Mouse (Mus musculus): Measurements from ENCODE around the gene Hectd3. TPM values are rescaled to one million over a fixed set of nuclear protein-coding genes. Genes with fewer than 3 reads are reported as not detected.

Hectd3 gene
- polyA plus RNA-seq, 1 experiment from 2014 or later = 10.8 TPM

DNA sequence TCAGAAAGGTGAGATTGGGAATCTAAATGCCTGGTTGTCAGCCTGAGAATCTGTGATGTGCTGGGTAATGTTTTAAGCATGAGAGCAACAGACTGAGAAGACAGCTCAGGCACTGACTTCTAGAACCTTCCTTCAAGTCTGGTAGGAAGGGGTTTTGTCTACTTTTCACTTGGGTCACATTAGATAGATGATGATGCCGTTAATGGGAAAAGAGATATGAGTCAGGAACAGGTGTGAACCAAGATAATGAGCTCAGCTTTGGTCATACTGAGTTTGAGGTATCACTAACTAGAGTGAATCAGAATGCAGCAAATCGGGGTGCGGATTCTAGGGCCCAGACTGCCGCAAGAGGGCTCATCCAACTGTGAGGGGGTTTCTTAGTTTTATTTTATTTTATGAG lies 28.4 kb downstream of the Hectd3 start:
- no peak for DNase-seq (ENCODE audit: low spot score)

DNA sequence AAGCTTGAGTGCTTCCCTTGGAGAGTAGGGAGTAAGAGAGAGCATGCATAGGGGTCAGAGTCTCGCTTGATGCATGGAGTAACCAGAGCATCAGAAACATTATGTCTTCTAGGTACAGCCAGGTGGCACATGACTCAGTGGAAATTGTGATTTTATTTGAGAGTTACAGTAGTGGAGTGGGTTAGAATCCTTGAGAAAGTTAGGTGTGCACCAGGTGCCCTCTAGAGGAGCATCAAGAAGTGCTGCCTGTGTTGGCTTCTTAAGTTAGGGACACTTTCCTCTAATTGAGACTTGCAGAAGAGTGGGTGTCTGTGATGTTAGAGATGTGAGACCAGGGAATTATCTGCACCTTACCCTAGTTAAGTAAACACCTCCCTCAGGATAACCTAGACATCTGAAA lies 36.0 kb downstream of the Hectd3 start:
- no peak for DNase-seq (ENCODE audit: low spot score)
- H3K36me3 ChIP-seq (ENCODE audit: control insufficient read depth, insufficient read depth, low read length) = peaks cover 5% of the 10 kb centered on the region
- 83% methylated on average over 1 of the region's 1 CpGs for WGBS
- no peak overlapping the region for H3K9ac ChIP-seq (ENCODE audit: low read depth, low read length)
- H3K4me1 ChIP-seq (replicated peaks; ENCODE audit: control insufficient read depth, insufficient read depth, low read length) = no peaks in the 10 kb centered on the region
- H3K9me3 ChIP-seq (ENCODE audit: control insufficient read depth, low read length) = no peaks in the 10 kb centered on the region
- H3K4me2 ChIP-seq = no peak overlapping the region
- no peak overlapping the region for H3K27ac ChIP-seq (ENCODE audit: low read depth, low read length)
- ATAC-seq (replicated peaks; ENCODE audit: low FRiP score) = no peak
- H3K27me3 ChIP-seq (replicated peaks; ENCODE audit: control insufficient read depth, insufficient read depth, low read length) = no peaks in the 10 kb centered on the region
- H3K4me3 ChIP-seq (ENCODE audit: low read depth, low read length) = no peak overlapping the region

More for the DNA sequence above, 28.4 kb downstream of the Hectd3 start:
- no peak overlapping the region for H3K27ac ChIP-seq (ENCODE audit: low read depth, low read length)
- no peak overlapping the region for H3K9ac ChIP-seq (ENCODE audit: low read depth, low read length)
- H3K4me3 ChIP-seq (ENCODE audit: low read depth, low read length) = no peak overlapping the region
- peaks cover 14% of the 10 kb centered on the region for H3K4me1 ChIP-seq (replicated peaks; ENCODE audit: control insufficient read depth, insufficient read depth, low read length)
- H3K9me3 ChIP-seq (ENCODE audit: control insufficient read depth, low read length) = no peaks in the 10 kb centered on the region
- no peaks in the 10 kb centered on the region for H3K27me3 ChIP-seq (replicated peaks; ENCODE audit: control insufficient read depth, insufficient read depth, low read length)
- no peak for ATAC-seq (replicated peaks; ENCODE audit: low FRiP score)
- 84% methylated on average over 4 of the region's 4 CpGs for WGBS
- H3K36me3 ChIP-seq (ENCODE audit: control insufficient read depth, insufficient read depth, low read length) = peaks cover 8% of the 10 kb centered on the region
- H3K4me2 ChIP-seq = no peak overlapping the region

DNA sequence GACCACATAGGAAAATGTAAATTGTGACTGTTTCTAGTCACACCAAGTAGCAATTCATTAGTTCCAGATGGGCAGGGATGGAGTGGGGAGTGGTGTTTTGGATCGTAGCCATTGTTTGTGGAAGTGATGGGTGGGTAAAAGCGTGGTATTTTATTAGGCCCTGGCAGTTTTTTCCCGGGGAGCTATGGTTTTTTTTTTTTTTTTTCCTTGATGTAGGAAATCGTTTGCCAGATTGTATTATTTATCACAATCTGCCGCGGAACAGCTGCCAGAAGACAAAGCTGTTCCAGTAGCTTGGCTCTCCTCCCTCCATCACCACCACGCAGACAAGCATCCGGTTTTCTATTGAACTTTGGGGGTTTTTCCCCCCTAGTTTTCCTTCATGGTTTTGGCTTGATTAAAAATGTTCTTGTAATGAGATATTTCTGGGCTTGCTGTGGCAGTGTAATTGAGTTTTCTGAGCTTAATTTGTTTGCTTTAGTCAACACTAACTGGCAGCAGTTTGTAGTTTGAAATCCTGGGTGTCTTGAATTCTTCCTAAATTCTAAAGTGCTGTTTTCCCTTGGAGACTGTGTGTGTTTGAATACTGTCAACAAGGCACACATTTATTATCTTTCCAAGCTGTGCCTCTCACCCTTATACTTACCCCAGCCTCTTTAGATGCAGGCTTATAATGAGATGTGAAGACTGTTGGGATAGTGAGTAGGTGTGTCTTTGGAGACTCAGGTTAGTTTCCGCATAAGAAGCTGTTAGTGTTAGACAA lies 45.0 kb downstream of the Hectd3 start:
- WGBS = 76% methylated on average over 9 of the region's 9 CpGs
- Histone ChIP-seq H3K4me3 (ENCODE audit: low read depth, low read length) (no peak overlapping the region), H3K4me2 (no peak overlapping the region)

DNA sequence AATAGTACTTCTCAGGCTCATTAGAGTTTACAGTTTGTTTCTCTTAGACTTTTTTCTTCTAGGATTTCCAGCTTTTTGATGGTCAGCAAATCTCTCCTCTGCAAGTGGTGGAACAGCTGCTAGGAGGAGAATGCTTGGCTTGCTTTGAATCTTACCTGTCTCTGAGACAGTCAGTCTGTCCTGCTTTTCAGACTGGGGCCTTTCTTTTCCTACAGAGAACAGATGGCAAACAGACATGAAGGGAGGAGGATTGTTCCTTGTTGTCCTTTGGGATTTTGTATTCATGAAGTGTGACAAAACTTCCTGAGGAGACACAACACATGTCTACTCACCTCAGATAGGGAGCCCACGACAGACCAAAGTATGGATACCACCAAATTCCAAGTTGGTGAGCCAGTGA lies 45.7 kb downstream of the Hectd3 start:
- H3K4me3 ChIP-seq (ENCODE audit: low read depth, low read length) = no peak overlapping the region
- 74% methylated on average over 1 of the region's 1 CpGs for WGBS
- no peak overlapping the region for H3K9ac ChIP-seq (ENCODE audit: low read depth, low read length)
- H3K36me3 ChIP-seq (ENCODE audit: control insufficient read depth, insufficient read depth, low read length) = peaks cover 3% of the 10 kb centered on the region; the same call in 1 of the 2 replicates
- no peak for ATAC-seq (replicated peaks; ENCODE audit: low FRiP score)
- no peak for DNase-seq (ENCODE audit: low spot score)
- H3K9me3 ChIP-seq (ENCODE audit: control insufficient read depth, low read length) = no peaks in the 10 kb centered on the region
- no peak overlapping the region for H3K4me2 ChIP-seq
- no peaks in the 10 kb centered on the region for H3K4me1 ChIP-seq (replicated peaks; ENCODE audit: control insufficient read depth, insufficient read depth, low read length)
- no peak overlapping the region for H3K27ac ChIP-seq (ENCODE audit: low read depth, low read length)
- H3K27me3 ChIP-seq (replicated peaks; ENCODE audit: control insufficient read depth, insufficient read depth, low read length) = no peaks in the 10 kb centered on the region

More for the DNA sequence above, 45.0 kb downstream of the Hectd3 start:
- Histone ChIP-seq H3K4me1 (replicated peaks; ENCODE audit: control insufficient read depth, insufficient read depth, low read length) (no peaks in the 10 kb centered on the region), H3K27ac (ENCODE audit: low read depth, low read length) (no peak overlapping the region), H3K9me3 (ENCODE audit: control insufficient read depth, low read length) (no peaks in the 10 kb centered on the region), H3K36me3 (ENCODE audit: control insufficient read depth, insufficient read depth, low read length) (peaks cover 3% of the 10 kb centered on the region; the same call in 1 of the 2 replicates), H3K27me3 (replicated peaks; ENCODE audit: control insufficient read depth, insufficient read depth, low read length) (no peaks in the 10 kb centered on the region), H3K9ac (ENCODE audit: low read depth, low read length) (no peak overlapping the region)
- ATAC-seq (replicated peaks; ENCODE audit: low FRiP score) = no peak
- DNase-seq (ENCODE audit: low spot score) = no peak

GRCm38 (mm10) chr4:117041283-117041721 lies 46.2 kb downstream of the Hectd3 start:
- DNase-seq (ENCODE audit: low spot score) (no peak), ATAC-seq (replicated peaks; ENCODE audit: low FRiP score) (no peak)
- H3K27ac ChIP-seq (ENCODE audit: low read depth, low read length) = no peak overlapping the region

GRCm38 (mm10) chr4:117048836-117049235 lies 53.7 kb downstream of the Hectd3 start:
- Histone ChIP-seq H3K36me3 (ENCODE audit: control insufficient read depth, insufficient read depth, low read length) (peaks cover 9% of the 10 kb centered on the region; the same call in 1 of the 2 replicates), H3K4me2 (no peak overlapping the region), H3K4me1 (replicated peaks; ENCODE audit: control insufficient read depth, insufficient read depth, low read length) (no peaks in the 10 kb centered on the region), H3K27me3 (replicated peaks; ENCODE audit: control insufficient read depth, insufficient read depth, low read length) (no peaks in the 10 kb centered on the region), H3K27ac (ENCODE audit: low read depth, low read length) (no peak overlapping the region), H3K4me3 (ENCODE audit: low read depth, low read length) (no peak overlapping the region), H3K9me3 (ENCODE audit: control insufficient read depth, low read length) (no peaks in the 10 kb centered on the region), H3K9ac (ENCODE audit: low read depth, low read length) (no peak overlapping the region)
- DNase-seq (ENCODE audit: low spot score) = no peak
- ATAC-seq (replicated peaks; ENCODE audit: low FRiP score) = no peak
- 89% methylated on average over 3 of the region's 3 CpGs for WGBS

More at GRCm38 (mm10) chr4:117041283-117041721, 46.2 kb downstream of the Hectd3 start:
- H3K4me1 ChIP-seq (replicated peaks; ENCODE audit: control insufficient read depth, insufficient read depth, low read length) = no peaks in the 10 kb centered on the region
- WGBS = 58% methylated on average over 4 of the region's 4 CpGs
- H3K4me3 ChIP-seq (ENCODE audit: low read depth, low read length) = no peak overlapping the region
- H3K9ac ChIP-seq (ENCODE audit: low read depth, low read length) = no peak overlapping the region
- no peak overlapping the region for H3K4me2 ChIP-seq
- H3K9me3 ChIP-seq (ENCODE audit: control insufficient read depth, low read length) = no peaks in the 10 kb centered on the region
- H3K27me3 ChIP-seq (replicated peaks; ENCODE audit: control insufficient read depth, insufficient read depth, low read length) = no peaks in the 10 kb centered on the region
- peaks cover 3% of the 10 kb centered on the region; the same call in 1 of the 2 replicates for H3K36me3 ChIP-seq (ENCODE audit: control insufficient read depth, insufficient read depth, low read length)

- H3K27me3 ChIP-seq (replicated peaks; ENCODE audit: control insufficient read depth, insufficient read depth, low read length) = no peaks in the 10 kb centered on the region
- peaks cover 8% of the 10 kb centered on the region; the same call in 1 of the 2 replicates for H3K36me3 ChIP-seq (ENCODE audit: control insufficient read depth, insufficient read depth, low read length)
- H3K4me2 ChIP-seq = no peak overlapping the region
- no peaks in the 10 kb centered on the region for H3K4me1 ChIP-seq (replicated peaks; ENCODE audit: control insufficient read depth, insufficient read depth, low read length)
- H3K9me3 ChIP-seq (ENCODE audit: control insufficient read depth, low read length) = no peaks in the 10 kb centered on the region
- no peak overlapping the region for H3K9ac ChIP-seq (ENCODE audit: low read depth, low read length)
- H3K4me3 ChIP-seq (ENCODE audit: low read depth, low read length) = no peak overlapping the region
- DNase-seq (ENCODE audit: low spot score) (no peak), ATAC-seq (replicated peaks; ENCODE audit: low FRiP score) (no peak)
- 100% methylated on average over 1 of the region's 1 CpGs for WGBS
- no peak overlapping the region for H3K27ac ChIP-seq (ENCODE audit: low read depth, low read length)
Measured at GRCm38 (mm10) chr4:117049485-117049884, 54.4 kb downstream of the Hectd3 start.

DNA sequence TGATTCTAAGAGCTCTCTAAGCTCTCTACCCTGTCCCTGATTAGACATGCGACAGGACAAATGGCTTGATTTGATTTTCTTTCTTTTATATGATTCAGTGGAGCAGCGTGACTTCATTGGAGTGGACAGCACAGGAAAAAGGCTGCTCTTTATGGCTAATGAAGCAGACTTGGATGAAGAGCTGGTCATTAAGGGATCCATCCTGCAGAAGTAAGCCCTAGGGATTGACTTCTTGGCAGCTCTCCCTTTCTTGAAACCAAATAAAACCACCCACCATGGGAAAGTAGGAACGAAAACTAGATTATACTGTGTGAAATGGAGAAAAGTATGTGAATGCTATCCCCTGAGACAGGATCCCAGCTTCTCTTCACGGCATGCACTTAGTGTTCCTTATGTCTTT lies 57.5 kb downstream of the Hectd3 start:
- ATAC-seq (replicated peaks; ENCODE audit: low FRiP score) = no peak

GRCm38 (mm10) chr4:117053956-117054355 lies 58.8 kb downstream of the Hectd3 start:
- Histone ChIP-seq H3K4me3 (ENCODE audit: low read depth, low read length) (no peak overlapping the region), H3K4me2 (no peak overlapping the region), H3K36me3 (ENCODE audit: control insufficient read depth, insufficient read depth, low read length) (0 out of 2 replicates have a peak, but pooled peaks cover 2% of the 10 kb centered on the region), H3K27ac (ENCODE audit: low read depth, low read length) (no peak overlapping the region), H3K27me3 (replicated peaks; ENCODE audit: control insufficient read depth, insufficient read depth, low read length) (no peaks in the 10 kb centered on the region), H3K4me1 (replicated peaks; ENCODE audit: control insufficient read depth, insufficient read depth, low read length) (peaks cover 19% of the 10 kb centered on the region), H3K9me3 (ENCODE audit: control insufficient read depth, low read length) (no peaks in the 10 kb centered on the region), H3K9ac (ENCODE audit: low read depth, low read length) (no peak overlapping the region)
- WGBS = 93% methylated on average over 4 of the region's 4 CpGs
- ATAC-seq (replicated peaks; ENCODE audit: low FRiP score) = no peak
- DNase-seq (ENCODE audit: low spot score) = no peak

More for the DNA sequence above, 57.5 kb downstream of the Hectd3 start:
- DNase-seq (ENCODE audit: low spot score) = no peak
- Histone ChIP-seq H3K27ac (ENCODE audit: low read depth, low read length) (no peak overlapping the region), H3K36me3 (ENCODE audit: control insufficient read depth, insufficient read depth, low read length) (0 out of 2 replicates have a peak, but pooled peaks cover 2% of the 10 kb centered on the region), H3K4me1 (replicated peaks; ENCODE audit: control insufficient read depth, insufficient read depth, low read length) (peaks cover 13% of the 10 kb centered on the region), H3K4me3 (ENCODE audit: low read depth, low read length) (no peak overlapping the region), H3K27me3 (replicated peaks; ENCODE audit: control insufficient read depth, insufficient read depth, low read length) (no peaks in the 10 kb centered on the region), H3K4me2 (no peak overlapping the region), H3K9me3 (ENCODE audit: control insufficient read depth, low read length) (no peaks in the 10 kb centered on the region), H3K9ac (ENCODE audit: low read depth, low read length) (no peak overlapping the region)
- 95% methylated on average over 4 of the region's 4 CpGs for WGBS
